Comparison of ENCODE assay signal across 9 mouse cellular contexts in the genomic region with DNA sequence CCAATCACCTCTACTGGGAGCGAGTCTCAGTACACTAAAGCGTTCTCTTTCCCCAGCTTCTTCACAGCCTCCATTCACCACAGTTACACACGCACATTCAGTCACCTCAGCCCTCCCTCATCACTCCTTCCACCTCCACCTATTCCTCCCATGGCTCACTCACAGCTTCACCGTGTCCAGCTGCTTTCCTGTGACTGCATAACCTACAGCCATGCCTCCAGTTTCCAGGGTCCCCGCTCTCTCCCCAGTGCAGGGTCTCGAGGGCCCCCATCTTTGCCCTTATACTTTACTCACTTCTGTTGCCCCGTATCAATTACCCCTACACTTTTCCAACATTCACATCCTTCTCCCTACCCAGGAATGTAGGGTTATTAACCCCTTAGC. TPM values are rescaled to one million over a fixed set of nuclear protein-coding genes. Genes with fewer than 3 reads are reported as not detected.
DNase-seq lines count a peak whose midpoint lies in the region; ATAC-seq and TF ChIP-seq lines count a peak whose summit lies in the region.
"Had no signal": no experiment of that assay in that cellular context is flagged by ENCODE, and none has a peak within 500 bp of the region (broad histone marks: within the 10 kb centered on the region; RNA-seq: fewer than 3 reads in every experiment).

No protein-coding gene starts in this region.

- H3K9me3 ChIP-seq in limb, embryonic 10.5 days (replicated peaks) = no peaks in the 10 kb centered on the region
- no peaks in the 10 kb centered on the region for H3K9me3 ChIP-seq in neural tube, embryonic 14.5 days (ENCODE audit: control insufficient read depth, low read length)

- peaks cover 30% of the 10 kb centered on the region for H3K27me3 ChIP-seq in limb, embryonic 10.5 days (ENCODE audit: low read depth, poor library complexity, severe bottlenecking)
- H3K27me3 ChIP-seq in neural tube, embryonic 14.5 days (ENCODE audit: control insufficient read depth, insufficient read depth, low read length) = peaks cover 16% of the 10 kb centered on the region

- peak overlapping the region; percentile 86 for H3K4me3 ChIP-seq in left cerebral cortex, adult 2 months
- peak overlapping the region; percentile 64 for H3K4me3 ChIP-seq in embryonic fibroblast, embryonic 13.5 days (ENCODE audit: insufficient read depth, low read length)
- H3K4me3 ChIP-seq in limb, embryonic 10.5 days = peak overlapping the region; percentile 81
- peak overlapping the region; percentile 82 for H3K4me3 ChIP-seq in neural tube, embryonic 14.5 days (ENCODE audit: low read depth, low read length)

- H3K36me3 ChIP-seq in limb, embryonic 10.5 days = peaks cover 17% of the 10 kb centered on the region
- peaks cover 10% of the 10 kb centered on the region for H3K36me3 ChIP-seq in neural tube, embryonic 14.5 days (ENCODE audit: control insufficient read depth, insufficient read depth, low read length)

- TF ChIP-seq CTCF in left cerebral cortex, adult 2 months (IDR thresholded peaks at IDR 0.05) = no peak
- no peak for TF ChIP-seq CTCF in embryonic fibroblast, embryonic 13.5 days (IDR thresholded peaks at IDR 0.05; ENCODE audit: borderline replicate concordance, insufficient read depth, low read length)

- intact Hi-C loops in left cerebral cortex, adult 2 months (cut with DNase I) = loop anchor here (1.0 to 10.0 kb wide), 4 partner anchors 23 to 1537 kb away; partner anchors contain the start of gene Rgl2

- peak overlapping the region; percentile 88 for H3K9ac ChIP-seq in neural tube, embryonic 14.5 days (replicated peaks; ENCODE audit: low read depth, low read length)

- H3K4me2 ChIP-seq in neural tube, embryonic 14.5 days (ENCODE audit: low read depth, low read length) = peak overlapping the region; percentile 94

- WGBS in limb, embryonic 10.5 days = 33% methylated on average over 7 of the region's 7 CpGs
- 34% methylated on average over 7 of the region's 7 CpGs for WGBS in neural tube, embryonic 14.5 days

- ATAC-seq in neural tube, embryonic 14.5 days (ENCODE audit: low read depth) = 0 out of 2 replicates have a peak, but pooled peaks have one; percentile 1

- TF ChIP-seq POLR2A in embryonic fibroblast, embryonic 13.5 days (IDR thresholded peaks at IDR 0.05; ENCODE audit: low read depth, low read length) = no peak

- no peak for DNase-seq in left cerebral cortex, adult 2 months (ENCODE audit: extremely low spot score in 1 of 2, low spot score in 2 of 2)
- no peak for DNase-seq in left cerebral cortex, adult 8-10 months (ENCODE audit: low spot score in 2 of 2)
- DNase-seq in limb, embryonic 10.5 days (ENCODE audit: low spot score) = no peak
- DNase-seq in ovary, postnatal 10 days (ENCODE audit: low spot score) = no peak
- no peak for DNase-seq in urinary bladder, postnatal 36 days (ENCODE audit: low spot score in 2 of 2)
- no peak for DNase-seq in embryo, embryonic 10.5 days (ENCODE audit: low spot score)

- peak overlapping the region; percentile 88 for H3K27ac ChIP-seq in left cerebral cortex, adult 2 months
- no peak overlapping the region for H3K27ac ChIP-seq in embryonic fibroblast, embryonic 13.5 days (ENCODE audit: insufficient read depth, low read length)
- no peak overlapping the region for H3K27ac ChIP-seq in limb, embryonic 10.5 days
- no peak overlapping the region for H3K27ac ChIP-seq in neural tube, embryonic 14.5 days (ENCODE audit: low read depth, low read length)

- H3K4me1 ChIP-seq in embryonic fibroblast, embryonic 13.5 days (ENCODE audit: control insufficient read depth, insufficient read depth, low read length) = no peaks in the 10 kb centered on the region
- H3K4me1 ChIP-seq in limb, embryonic 10.5 days = peaks cover 27% of the 10 kb centered on the region
- peaks cover 11% of the 10 kb centered on the region; the same call in 1 of the 2 replicates for H3K4me1 ChIP-seq in neural tube, embryonic 14.5 days (ENCODE audit: control insufficient read depth, insufficient read depth, low read length)

RNA-seq across cellular contexts. Expression of gene Wiz, which starts 1.3 kb away (rescaled TPM):
- 10 to 100 TPM; 45.9 to 48.4 TPM for total RNA-seq in left cerebral cortex, adult 2 months (2021)
- total RNA-seq in left cerebral cortex, adult 8-10 months (2022) = 10 to 100 TPM; 46.6 to 50.3 (median 49.1) TPM
- polyA plus RNA-seq in embryonic fibroblast, embryonic 13.5 days (2011; ENCODE audit: insufficient read length, low read depth, missing spikeins) = 24.4 and 26.1 TPM in 2 replicates
- polyA plus RNA-seq in limb, embryonic 10.5 days (2016; fragmentation: Nextera tagmentation; extraction: Ambion mirVana) = 36.7 and 37.2 TPM in 2 replicates
- polyA plus RNA-seq in neural tube, embryonic 14.5 days (2014; fragmentation: Nextera tagmentation; extraction: Ambion mirVana) = 46.2 and 46.8 TPM in 2 replicates

RNA-seq across cellular contexts. Expression of gene Rasal3, which starts 15.4 kb away (rescaled TPM):
- 1 to 10 TPM; 3.8 to 5.2 TPM for total RNA-seq in left cerebral cortex, adult 2 months (2021)
- 10 to 100 TPM in 2 of 4 experiments, 1 to 10 TPM in 2; 3.8 to 11.5 (median 7.6) TPM for total RNA-seq in left cerebral cortex, adult 8-10 months (2022)
- polyA plus RNA-seq in embryonic fibroblast, embryonic 13.5 days (2011; ENCODE audit: insufficient read length, low read depth, missing spikeins) = not detected in 2 replicates
- polyA plus RNA-seq in limb, embryonic 10.5 days (2016; fragmentation: Nextera tagmentation; extraction: Ambion mirVana) = 0.33 and 0.53 TPM in 2 replicates
- 0.41 and 0.42 TPM in 2 replicates for polyA plus RNA-seq in neural tube, embryonic 14.5 days (2014; fragmentation: Nextera tagmentation; extraction: Ambion mirVana)
- total RNA-seq: gastrocnemius, adult 8-10 months had no signal

RNA-seq across cellular contexts. Expression of gene Pglyrp2, which starts 36.0 kb away (rescaled TPM):
- not detected for total RNA-seq in left cerebral cortex, adult 2 months (2021)
- not detected for total RNA-seq in left cerebral cortex, adult 8-10 months (2022)
- not detected in 2 replicates for polyA plus RNA-seq in embryonic fibroblast, embryonic 13.5 days (2011; ENCODE audit: insufficient read length, low read depth, missing spikeins)
- polyA plus RNA-seq in limb, embryonic 10.5 days (2016; fragmentation: Nextera tagmentation; extraction: Ambion mirVana) = not detected in 2 replicates
- not detected in 2 replicates for polyA plus RNA-seq in neural tube, embryonic 14.5 days (2014; fragmentation: Nextera tagmentation; extraction: Ambion mirVana)
- total RNA-seq: gastrocnemius, adult 8-10 months had no signal

RNA-seq across cellular contexts. Expression of gene Akap8l, which starts 37.6 kb away (rescaled TPM):
- 100 to 1,000 TPM; 230 to 236 TPM for total RNA-seq in left cerebral cortex, adult 2 months (2021)
- total RNA-seq in left cerebral cortex, adult 8-10 months (2022) = 100 to 1,000 TPM; 184 to 217 (median 195) TPM
- polyA plus RNA-seq in embryonic fibroblast, embryonic 13.5 days (2011; ENCODE audit: insufficient read length, low read depth, missing spikeins) = 28.0 and 32.7 TPM in 2 replicates
- 84.7 and 106 TPM in 2 replicates for polyA plus RNA-seq in limb, embryonic 10.5 days (2016; fragmentation: Nextera tagmentation; extraction: Ambion mirVana)
- 123 and 158 TPM in 2 replicates for polyA plus RNA-seq in neural tube, embryonic 14.5 days (2014; fragmentation: Nextera tagmentation; extraction: Ambion mirVana)
